Mouse (Mus musculus) adrenal gland, postnatal 36 days (tissue): Measurements from ENCODE around the gene Gpr18. TPM values are rescaled to one million over a fixed set of nuclear protein-coding genes. Genes with fewer than 3 reads are reported as not detected.

ENCODE experiments used
- DNase-seq, 2 experiments: peaks; one replicate each; pipeline ENCODE4 v3.0.0; 2021; ENCODE audit warnings: mixed read lengths in 1 of 2
- total RNA-seq, 2 experiments: library from RNA; stranded (reverse); gene quantifications; 2 replicates each; pipeline ENCODE4 v1.2.3; 2021

The Gpr18 gene
- total RNA-seq, 2 experiments from 2014 or later = 0.23 to 0.26 TPM

GRCm38 (mm10) chr14:121949436-121949835 lies 33.9 kb upstream of the Gpr18 start:
- DNase-seq = no peak

DNA sequence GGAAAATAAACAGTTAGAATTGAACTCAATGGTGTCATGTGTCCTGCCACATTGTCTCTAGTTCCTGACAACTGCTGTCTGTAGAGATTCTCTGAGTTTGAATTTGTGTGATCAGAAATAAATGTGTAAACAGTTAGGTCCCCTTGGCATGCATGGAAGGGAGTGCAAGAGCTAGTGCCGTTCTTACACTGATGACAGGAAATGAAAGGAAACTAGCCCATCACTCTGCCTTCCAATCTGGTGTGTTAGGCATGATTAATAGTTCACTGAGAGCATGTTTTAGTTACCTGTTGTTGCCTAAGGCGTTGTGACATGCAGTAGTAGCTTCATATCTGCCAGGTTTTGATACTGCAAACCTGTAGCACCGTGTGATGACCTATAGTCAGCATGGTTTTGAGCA lies 32.4 kb upstream of the Gpr18 start:
- DNase-seq = no peak

DNA sequence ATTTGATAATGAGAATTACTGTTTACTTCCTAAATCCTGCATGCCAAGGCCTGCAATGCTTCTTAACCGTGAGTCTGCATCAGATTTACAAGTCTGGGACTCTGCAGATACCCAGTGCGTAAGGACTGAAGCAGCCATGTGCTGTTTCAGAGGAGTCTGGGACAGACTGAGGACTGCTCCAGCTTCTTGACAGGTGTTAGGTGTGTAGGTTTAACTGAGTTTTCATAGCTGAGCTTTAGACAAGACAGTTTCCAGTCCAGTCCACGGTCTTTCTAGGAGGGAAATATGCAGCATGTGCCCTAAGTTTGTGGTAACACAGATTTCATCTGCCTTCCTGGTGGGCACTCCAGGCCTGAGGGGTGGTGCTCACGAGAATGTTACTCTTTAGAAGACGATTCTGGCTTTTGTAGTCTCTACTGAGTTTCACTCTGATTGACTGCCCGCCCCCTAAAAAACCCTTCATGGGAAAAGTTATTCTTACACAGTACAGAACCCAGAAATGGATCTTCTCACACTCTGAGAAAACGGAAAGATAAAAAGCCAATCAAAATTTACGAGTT lies 31.7 kb upstream of the Gpr18 start:
- no peak for DNase-seq

- DNase-seq = no peak
Observed at GRCm38 (mm10) chr14:121946728-121947127, 31.1 kb upstream of the Gpr18 start.

- no peak for DNase-seq
Observed at GRCm38 (mm10) chr14:121946131-121946530, 30.6 kb upstream of the Gpr18 start.

- no peak for DNase-seq
Observed at GRCm38 (mm10) chr14:121939582-121939981, 24.0 kb upstream of the Gpr18 start.

DNA sequence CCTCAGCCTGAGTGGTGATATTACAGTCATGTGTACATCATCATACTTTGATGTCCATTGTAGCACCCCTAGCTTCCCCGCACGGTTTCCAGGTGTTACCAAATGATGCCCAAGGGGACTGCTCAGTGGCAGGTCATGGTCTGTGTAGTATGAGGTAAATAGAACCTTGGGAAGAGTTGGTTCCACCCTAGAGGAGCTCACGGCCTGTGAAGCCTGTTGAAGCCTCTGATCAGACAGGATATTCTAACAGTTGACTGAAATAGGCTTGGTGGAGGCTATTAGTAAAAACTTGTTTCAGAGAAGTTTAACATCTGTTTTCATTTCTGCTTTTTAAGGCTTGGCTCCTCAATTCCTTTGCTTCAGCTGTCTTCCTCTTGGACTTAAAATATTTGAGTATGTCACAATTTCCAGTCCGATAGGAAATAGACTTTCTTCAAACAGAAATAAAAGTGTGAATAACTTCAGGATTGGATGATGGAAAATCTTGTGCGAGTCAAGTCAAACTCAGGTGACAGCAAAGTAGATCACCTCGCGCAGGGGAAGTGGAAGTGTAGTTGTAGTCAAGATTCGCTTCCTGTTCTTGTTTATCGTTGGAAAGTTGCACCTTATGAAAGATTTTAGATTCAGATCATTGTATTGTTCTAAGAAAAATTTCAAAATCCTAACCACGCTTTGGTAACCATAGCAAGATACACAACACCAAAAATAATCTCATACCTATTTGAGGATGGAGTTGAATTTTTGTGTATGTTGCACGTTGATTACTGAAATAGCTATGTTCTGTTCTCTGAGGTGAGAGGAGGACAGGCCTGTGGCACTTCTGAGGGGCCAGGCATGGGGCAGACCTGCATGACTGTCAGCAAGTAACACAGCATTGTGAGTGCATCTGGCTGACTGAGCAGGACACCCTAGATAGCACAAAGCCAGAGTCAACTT lies 22.9 kb upstream of the Gpr18 start:
- no peak for DNase-seq

- DNase-seq = no peak
Observed at GRCm38 (mm10) chr14:121937601-121938255, 22.1 kb upstream of the Gpr18 start.

DNA sequence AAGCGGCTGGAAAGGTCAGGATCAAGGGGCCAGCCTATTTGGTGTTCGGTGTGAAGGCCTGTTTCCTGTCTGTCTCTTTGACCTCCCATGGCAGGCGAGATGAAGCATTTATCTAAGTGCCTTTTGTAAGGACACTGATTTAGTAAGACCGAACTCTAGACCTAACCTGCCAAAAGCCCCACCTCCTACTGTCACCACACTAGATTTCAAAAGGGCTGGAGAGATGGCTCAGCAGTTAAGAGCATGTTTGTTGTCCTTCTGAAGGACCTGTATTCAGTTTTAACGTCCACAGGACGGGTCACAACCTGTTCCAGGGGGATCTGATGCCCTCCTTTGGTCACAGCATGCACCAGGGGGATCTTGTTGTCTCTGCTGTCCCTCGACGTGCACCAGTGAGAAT lies 21.3 kb upstream of the Gpr18 start:
- no peak for DNase-seq

DNA sequence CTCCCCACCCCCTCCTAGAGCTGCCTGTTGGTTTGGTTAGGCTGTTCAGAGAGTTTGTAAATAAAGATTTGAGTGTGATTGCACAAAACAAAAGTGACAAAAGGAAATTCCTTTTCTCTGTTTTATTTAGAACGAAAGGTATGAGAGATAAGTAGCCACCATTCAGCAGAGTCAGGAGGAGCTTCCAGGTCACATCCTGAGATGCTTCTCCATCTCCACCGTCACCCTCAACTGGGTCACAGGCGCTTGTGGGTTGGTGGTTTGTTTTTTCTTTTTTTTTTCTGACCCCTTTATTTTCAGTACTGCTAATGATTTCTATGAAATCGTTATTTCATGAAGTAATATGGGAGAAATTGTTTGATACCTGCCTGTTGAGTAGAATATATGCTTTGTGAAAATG lies 20.8 kb upstream of the Gpr18 start:
- no peak for DNase-seq

DNA sequence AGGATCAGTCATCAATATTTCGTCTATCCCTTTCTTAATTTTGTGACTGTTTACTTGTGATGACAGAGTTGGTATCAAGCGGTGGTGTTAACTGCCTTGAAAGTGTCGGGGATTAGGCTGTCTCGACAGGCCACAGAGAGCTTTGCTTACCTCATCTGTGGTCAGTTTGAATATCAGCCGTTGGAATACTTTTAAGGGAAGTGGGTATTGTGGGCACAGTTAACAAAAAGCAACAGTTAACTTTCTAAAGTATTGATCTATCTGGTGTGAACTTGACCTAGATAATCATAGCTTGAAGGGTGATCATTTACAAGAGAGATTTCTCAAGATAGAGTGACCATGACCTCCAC lies 19.0 kb upstream of the Gpr18 start:
- DNase-seq = no peak

DNA sequence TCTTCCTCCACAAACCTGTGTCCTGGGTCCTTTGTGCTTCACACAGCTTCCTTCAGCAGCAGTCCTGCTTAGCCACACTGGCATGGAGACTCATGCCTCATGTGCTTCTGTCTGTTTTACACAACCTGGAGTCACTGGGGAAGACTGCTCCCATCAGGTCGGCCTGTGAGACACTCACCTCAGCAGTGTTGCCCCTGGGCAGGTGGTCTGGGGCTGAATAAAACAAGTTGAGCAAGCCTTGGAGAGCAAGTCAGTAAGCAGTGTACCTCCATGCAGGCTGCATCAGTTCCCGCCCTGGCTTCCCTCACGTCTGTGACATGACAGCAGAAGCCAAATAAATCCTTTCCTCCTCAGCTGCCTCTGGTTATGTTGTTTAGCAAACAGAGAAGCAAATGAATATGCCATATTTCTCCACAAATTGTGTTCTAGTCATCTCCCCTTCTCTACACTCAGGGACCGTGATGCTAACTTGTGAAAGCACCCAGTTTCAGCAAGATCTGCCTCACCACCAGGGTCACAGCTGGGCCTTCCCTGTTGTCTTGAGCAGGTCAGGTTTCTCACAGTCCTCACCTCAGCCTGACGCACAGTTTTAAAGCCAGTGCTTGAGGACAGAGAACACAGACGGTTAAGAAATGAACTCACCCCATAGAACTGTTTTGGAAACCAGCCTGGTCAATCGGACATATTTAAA lies 18.5 kb upstream of the Gpr18 start:
- no peak for DNase-seq

DNA sequence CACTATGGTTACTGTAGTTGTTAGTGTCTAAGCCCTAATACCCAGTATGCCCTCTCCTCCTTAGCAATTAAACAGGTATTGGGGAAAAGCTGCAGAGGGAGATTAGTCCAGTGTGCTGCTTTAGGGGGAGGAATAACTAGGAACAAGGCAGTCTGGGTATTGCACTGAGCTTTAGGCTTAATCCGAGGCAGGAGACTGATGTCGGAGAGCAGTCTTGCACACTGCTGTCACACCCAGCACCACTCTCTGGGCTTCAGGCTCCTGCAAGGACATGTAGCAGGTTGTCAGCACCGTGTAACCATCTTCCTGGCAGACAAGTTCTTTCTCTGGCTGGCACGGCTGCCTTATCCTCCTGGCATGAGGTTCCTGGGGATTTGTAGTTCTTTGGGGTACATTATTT lies 16.6 kb upstream of the Gpr18 start:
- DNase-seq = no peak

- no peak for DNase-seq
Observed at GRCm38 (mm10) chr14:121931594-121931993, 16.0 kb upstream of the Gpr18 start.

DNA sequence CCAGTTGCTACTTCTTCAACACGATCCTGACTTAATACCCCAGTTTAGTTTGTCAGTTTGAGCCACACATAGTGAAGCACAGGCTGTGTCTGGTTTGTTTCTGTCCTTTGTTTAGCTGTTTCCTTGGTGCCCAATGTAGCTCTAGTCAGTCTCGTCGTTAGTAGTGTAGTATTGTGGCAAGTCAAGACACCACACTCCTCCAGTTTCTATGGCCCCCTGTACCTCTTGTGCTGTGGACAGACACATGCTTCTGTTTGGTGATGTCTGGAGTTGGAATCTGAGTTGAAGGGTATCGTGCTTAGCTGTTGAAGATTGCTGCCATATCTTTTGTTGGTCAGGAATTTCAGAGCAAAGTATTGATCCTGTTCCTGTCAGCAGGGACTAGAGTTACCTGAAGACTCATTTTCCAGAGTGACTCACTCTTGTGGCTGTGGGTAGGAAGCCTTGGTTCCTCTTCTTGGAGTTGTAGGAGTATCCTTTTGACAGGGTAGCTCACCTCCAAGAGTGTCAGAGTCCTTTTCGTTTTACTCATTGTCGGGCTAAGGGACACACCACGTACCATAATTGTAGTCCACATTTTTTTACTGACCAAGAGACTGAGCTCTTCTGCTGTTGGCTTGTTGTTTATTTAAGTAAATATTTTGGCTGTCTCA lies 15.3 kb upstream of the Gpr18 start:
- no peak for DNase-seq

DNA sequence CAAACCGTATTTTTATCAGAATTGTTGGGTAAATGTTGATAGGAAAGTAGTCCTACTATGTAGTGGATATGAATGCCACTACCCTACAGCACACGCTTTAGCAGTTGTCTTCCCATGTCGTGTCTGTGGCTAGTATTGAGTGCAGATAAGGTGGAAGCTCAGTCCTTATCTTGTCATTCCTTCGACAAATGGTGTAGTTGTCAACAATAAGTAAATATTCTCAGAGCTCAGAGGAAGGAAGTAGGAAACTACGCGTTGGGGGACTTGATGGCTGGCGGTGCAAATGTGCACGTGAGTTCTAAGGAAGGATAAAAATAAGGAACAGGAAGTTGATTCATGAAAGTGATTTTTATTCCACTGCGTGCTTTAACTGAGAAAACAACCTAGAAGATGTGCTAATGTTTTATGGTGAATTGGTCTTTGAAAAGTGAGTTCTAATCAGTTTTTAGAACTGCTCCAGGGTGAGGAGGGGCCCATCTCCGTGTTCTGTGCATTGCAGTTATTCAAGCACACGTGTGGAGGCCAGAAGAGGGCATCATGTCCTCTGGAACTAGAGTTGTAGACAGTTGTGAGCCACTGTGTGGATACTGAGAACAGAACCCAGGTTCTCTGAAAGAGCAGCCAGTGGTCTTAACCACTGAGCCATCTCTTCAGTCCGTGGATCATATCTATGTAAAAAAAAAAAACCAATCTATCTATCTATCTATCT lies 13.8 kb upstream of the Gpr18 start:
- DNase-seq = no peak

- peak; percentile 45 to 62 for DNase-seq
Observed at GRCm38 (mm10) chr14:121928375-121929137, 13.0 kb upstream of the Gpr18 start.

GRCm38 (mm10) chr14:121927451-121927850 lies 11.9 kb upstream of the Gpr18 start:
- no peak for DNase-seq

GRCm38 (mm10) chr14:121926901-121927300 lies 11.3 kb upstream of the Gpr18 start:
- no peak for DNase-seq

DNA sequence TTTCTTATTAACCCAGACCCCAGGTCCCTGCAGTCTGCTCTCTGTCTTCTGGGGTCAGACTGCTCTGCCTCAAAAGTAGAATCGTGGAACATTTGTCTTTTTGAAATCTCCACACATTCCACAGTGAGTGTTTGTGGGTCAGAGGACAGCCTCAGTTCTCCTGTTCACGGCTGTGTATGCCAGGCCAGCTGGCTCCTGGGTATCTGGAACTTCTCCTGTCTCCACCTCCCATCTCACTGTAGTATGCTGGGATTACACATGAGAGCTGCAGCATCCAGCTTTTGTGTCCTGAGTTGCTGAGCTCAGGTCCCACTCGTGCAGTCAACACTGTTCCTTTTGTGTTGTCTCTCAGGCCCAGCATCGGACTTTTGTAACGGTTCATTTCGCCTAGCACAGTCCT lies 9.3 kb upstream of the Gpr18 start:
- DNase-seq = no peak

DNA sequence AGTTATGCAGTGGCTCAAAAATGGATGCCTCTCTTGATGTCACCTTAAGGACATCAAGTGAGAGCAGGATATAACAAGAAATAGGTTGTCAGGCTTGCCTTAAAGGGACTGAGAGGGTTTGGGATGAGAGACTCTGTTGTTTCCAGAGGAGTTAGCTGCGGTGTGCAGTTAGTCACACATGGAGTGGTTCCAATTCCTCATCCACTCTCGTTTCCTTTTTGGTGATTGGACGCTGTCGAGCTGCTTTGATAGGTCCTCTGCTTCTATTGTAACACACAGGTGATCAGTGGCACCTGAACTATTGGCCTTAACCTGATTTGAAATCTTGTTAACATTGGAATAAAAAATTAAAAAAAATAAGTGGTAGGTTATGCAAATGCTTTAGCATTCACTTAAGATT lies 7.2 kb upstream of the Gpr18 start:
- DNase-seq = no peak
